Mouse (Mus musculus): ENCODE data around the gene Ngb. TPM values are rescaled to one million over a fixed set of nuclear protein-coding genes. Genes with fewer than 3 reads are reported as not detected.

The Ngb gene
- total and polyA plus RNA-seq, 3 experiments = 0.49 TPM; not detected in 2

DNA sequence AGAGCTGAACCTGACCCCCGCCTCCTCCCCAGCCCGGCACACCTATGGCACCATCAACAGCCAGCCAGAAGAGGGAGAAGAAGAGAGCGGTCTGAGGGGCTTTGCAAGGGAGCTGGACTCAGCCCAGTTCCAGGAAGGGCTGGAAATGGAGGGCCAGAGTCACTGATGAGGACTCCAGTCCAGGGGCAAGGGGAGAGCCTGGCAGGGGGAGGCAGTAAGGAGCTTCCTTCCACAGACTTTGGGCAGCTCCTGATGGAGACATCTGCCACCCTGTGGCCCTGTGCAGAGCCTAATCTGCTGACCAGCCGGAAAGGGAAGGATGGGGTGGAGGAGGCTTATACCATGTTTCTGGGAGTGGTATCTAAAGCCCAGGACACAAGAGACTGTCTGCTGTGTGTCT lies 13.1 kb downstream of the Ngb start:
- no peaks in the 10 kb centered on the region for H3K9me3 ChIP-seq (replicated peaks)
- H3K4me3 ChIP-seq (ENCODE audit: low read depth, low read length) = no peak overlapping the region
- no peak for ATAC-seq (ENCODE audit: extremely low read depth, insufficient number of reproducible peaks, low FRiP score, poor library complexity, severe bottlenecking)
- peaks cover 26% of the 10 kb centered on the region for H3K27me3 ChIP-seq (ENCODE audit: insufficient read depth, low read length)
- TF ChIP-seq TAL1 (conservative IDR thresholded peaks at IDR 0.05; ENCODE audit: low read depth, low read length) (no peak), CTCF (IDR thresholded peaks at IDR 0.05; ENCODE audit: low read depth, low read length) (no peak), POLR2AphosphoS5 (IDR thresholded peaks at IDR 0.05; ENCODE audit: insufficient replicate concordance, low read depth, low read length) (no peak), GATA1 (IDR thresholded peaks at IDR 0.05; ENCODE audit: borderline replicate concordance, low read length) (no peak), GATA2 (IDR thresholded peaks at IDR 0.05; ENCODE audit: borderline replicate concordance, low read depth, low read length) (no peak)
- no peak for DNase-seq (ENCODE audit: low spot score)
- peaks cover 3% of the 10 kb centered on the region; the same call in 1 of the 2 replicates for H3K4me1 ChIP-seq (ENCODE audit: insufficient read depth, low read depth, low read length)
- no peaks in the 10 kb centered on the region for H3K36me3 ChIP-seq (replicated peaks)

DNA sequence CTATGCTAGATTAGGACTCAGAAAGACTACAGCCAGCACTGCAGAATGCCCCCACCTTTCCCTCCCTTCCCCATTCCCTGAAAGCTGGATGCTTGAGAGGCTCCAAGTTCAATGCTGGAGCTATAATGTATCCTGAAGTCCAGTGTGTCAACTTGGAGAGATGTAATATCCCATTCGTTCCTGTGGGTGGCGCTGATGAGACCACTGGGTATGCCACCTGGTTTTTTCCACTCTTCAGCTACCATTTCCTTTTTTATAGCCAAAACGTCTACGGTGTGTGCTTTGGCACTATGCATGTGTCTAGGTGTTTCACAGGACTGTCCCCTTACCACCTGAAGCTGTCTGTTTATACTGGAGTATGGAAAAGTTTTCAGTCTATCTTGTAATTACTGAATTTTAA lies 14.0 kb downstream of the Ngb start:
- Histone ChIP-seq H3K4me1 (ENCODE audit: insufficient read depth, low read depth, low read length) (peaks cover 3% of the 10 kb centered on the region; the same call in 1 of the 2 replicates), H3K9me3 (replicated peaks) (no peaks in the 10 kb centered on the region), H3K4me3 (ENCODE audit: low read depth, low read length) (no peak overlapping the region), H3K36me3 (replicated peaks) (no peaks in the 10 kb centered on the region), H3K27me3 (ENCODE audit: insufficient read depth, low read length) (peaks cover 26% of the 10 kb centered on the region)
- no peak for ATAC-seq (ENCODE audit: extremely low read depth, insufficient number of reproducible peaks, low FRiP score, poor library complexity, severe bottlenecking)
- no peak for TF ChIP-seq GATA2 (IDR thresholded peaks at IDR 0.05; ENCODE audit: borderline replicate concordance, low read depth, low read length)
- no peak for TF ChIP-seq TAL1 (conservative IDR thresholded peaks at IDR 0.05; ENCODE audit: low read depth, low read length)
- no peak for TF ChIP-seq GATA1 (IDR thresholded peaks at IDR 0.05; ENCODE audit: borderline replicate concordance, low read length)
- TF ChIP-seq CTCF (IDR thresholded peaks at IDR 0.05; ENCODE audit: low read depth, low read length) = peak; percentile 65
- no peak for DNase-seq (ENCODE audit: low spot score)

DNA sequence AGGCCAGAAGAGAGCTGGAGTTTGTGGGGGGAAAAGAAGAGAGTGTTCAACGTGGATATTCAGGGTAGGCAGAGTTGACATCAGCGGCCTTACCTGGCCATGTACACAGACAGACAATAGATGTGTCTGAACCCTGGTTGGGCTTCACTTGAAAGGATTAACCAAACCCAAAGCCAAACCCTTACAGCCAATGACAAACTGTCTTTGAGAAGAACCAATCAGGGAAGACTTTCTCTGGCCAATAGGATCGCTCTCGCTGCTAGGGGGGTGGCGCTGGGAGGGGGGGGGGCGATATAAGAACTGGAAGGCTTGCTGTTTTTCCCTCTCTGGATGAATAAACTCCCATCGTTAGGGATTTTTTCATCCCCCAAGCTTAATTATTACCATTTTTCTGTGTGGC lies 15.1 kb downstream of the Ngb start:
- Histone ChIP-seq H3K36me3 (replicated peaks) (no peaks in the 10 kb centered on the region), H3K4me3 (ENCODE audit: low read depth, low read length) (no peak overlapping the region), H3K9me3 (replicated peaks) (no peaks in the 10 kb centered on the region), H3K4me1 (ENCODE audit: insufficient read depth, low read depth, low read length) (peaks cover 3% of the 10 kb centered on the region; the same call in 1 of the 2 replicates), H3K27me3 (ENCODE audit: insufficient read depth, low read length) (peaks cover 26% of the 10 kb centered on the region)
- ATAC-seq (ENCODE audit: extremely low read depth, insufficient number of reproducible peaks, low FRiP score, poor library complexity, severe bottlenecking) (no peak), DNase-seq (ENCODE audit: low spot score) (no peak)
- TF ChIP-seq CTCF (IDR thresholded peaks at IDR 0.05; ENCODE audit: low read depth, low read length) (no peak), POLR2AphosphoS5 (IDR thresholded peaks at IDR 0.05; ENCODE audit: insufficient replicate concordance, low read depth, low read length) (no peak), TAL1 (conservative IDR thresholded peaks at IDR 0.05; ENCODE audit: low read depth, low read length) (no peak), GATA1 (IDR thresholded peaks at IDR 0.05; ENCODE audit: borderline replicate concordance, low read length) (no peak), GATA2 (IDR thresholded peaks at IDR 0.05; ENCODE audit: borderline replicate concordance, low read depth, low read length) (no peak)

DNA sequence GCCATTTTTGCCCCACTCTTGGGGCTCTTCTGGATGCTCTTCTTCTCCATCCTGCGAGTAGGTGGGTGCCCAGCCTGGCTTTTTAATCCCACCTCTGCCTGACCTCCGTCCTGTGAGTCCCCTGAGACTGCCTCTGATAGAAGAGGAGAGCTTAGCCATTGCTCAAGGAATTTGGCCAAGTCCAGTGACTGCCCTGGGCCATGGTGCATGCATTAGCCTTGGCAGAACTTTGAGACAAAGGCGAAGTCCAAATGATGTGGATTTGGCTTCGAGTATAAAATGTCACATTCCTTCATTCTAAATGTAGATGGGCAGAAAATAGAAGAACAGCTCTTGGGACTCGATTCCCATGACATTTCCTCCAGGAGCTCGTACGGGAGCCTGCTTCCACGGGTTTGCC lies 19.5 kb downstream of the Ngb start:
- TF ChIP-seq GATA1 (IDR thresholded peaks at IDR 0.05; ENCODE audit: borderline replicate concordance, low read length) (no peak), TAL1 (conservative IDR thresholded peaks at IDR 0.05; ENCODE audit: low read depth, low read length) (no peak), CTCF (IDR thresholded peaks at IDR 0.05; ENCODE audit: low read depth, low read length) (no peak), GATA2 (IDR thresholded peaks at IDR 0.05; ENCODE audit: borderline replicate concordance, low read depth, low read length) (no peak), POLR2AphosphoS5 (IDR thresholded peaks at IDR 0.05; ENCODE audit: insufficient replicate concordance, low read depth, low read length) (no peak)
- peaks cover 31% of the 10 kb centered on the region for H3K27me3 ChIP-seq (ENCODE audit: insufficient read depth, low read length)
- H3K4me1 ChIP-seq (ENCODE audit: insufficient read depth, low read depth, low read length) = no peaks in the 10 kb centered on the region
- no peak overlapping the region for H3K4me3 ChIP-seq (ENCODE audit: low read depth, low read length)
- ATAC-seq (ENCODE audit: extremely low read depth, insufficient number of reproducible peaks, low FRiP score, poor library complexity, severe bottlenecking) (no peak), DNase-seq (ENCODE audit: low spot score) (no peak)
- no peaks in the 10 kb centered on the region for H3K9me3 ChIP-seq (replicated peaks)
- no peaks in the 10 kb centered on the region for H3K36me3 ChIP-seq (replicated peaks)

DNA sequence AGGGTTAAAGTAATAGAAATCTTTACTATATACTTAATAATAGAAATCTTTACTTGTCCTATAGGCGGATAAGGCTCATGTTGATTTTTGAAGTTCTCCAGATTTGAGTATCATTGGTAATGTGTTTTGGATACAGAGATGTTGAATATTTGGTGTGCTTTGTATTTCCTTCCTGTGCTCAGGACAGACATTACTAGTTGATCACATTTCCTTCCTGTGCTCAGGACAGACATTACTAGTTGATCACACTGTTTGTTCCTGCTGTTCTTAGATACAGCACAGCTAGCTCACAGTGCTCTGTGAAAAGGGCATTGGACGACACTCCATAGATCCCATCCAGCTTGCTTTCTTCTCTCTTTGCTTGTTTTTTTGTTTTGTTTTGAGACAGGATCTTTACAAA lies 25.7 kb downstream of the Ngb start:
- DNase-seq (ENCODE audit: low spot score) = no peak
- H3K4me1 ChIP-seq (ENCODE audit: insufficient read depth, low read depth, low read length) = no peaks in the 10 kb centered on the region
- no peaks in the 10 kb centered on the region for H3K9me3 ChIP-seq (replicated peaks)
- H3K4me3 ChIP-seq (ENCODE audit: low read depth, low read length) = no peak overlapping the region
- H3K27me3 ChIP-seq (ENCODE audit: insufficient read depth, low read length) = peaks cover 19% of the 10 kb centered on the region
- TF ChIP-seq GATA1 (IDR thresholded peaks at IDR 0.05; ENCODE audit: borderline replicate concordance, low read length) (no peak), GATA2 (IDR thresholded peaks at IDR 0.05; ENCODE audit: borderline replicate concordance, low read depth, low read length) (no peak), CTCF (IDR thresholded peaks at IDR 0.05; ENCODE audit: low read depth, low read length) (no peak), TAL1 (conservative IDR thresholded peaks at IDR 0.05; ENCODE audit: low read depth, low read length) (no peak), POLR2AphosphoS5 (IDR thresholded peaks at IDR 0.05; ENCODE audit: insufficient replicate concordance, low read depth, low read length) (no peak)
- no peaks in the 10 kb centered on the region for H3K36me3 ChIP-seq (replicated peaks)
- ATAC-seq (ENCODE audit: extremely low read depth, insufficient number of reproducible peaks, low FRiP score, poor library complexity, severe bottlenecking) = no peak

- no peak for TF ChIP-seq GATA2 (IDR thresholded peaks at IDR 0.05; ENCODE audit: borderline replicate concordance, low read depth, low read length)
- TF ChIP-seq POLR2AphosphoS5 (IDR thresholded peaks at IDR 0.05; ENCODE audit: insufficient replicate concordance, low read depth, low read length) = no peak
- no peak for TF ChIP-seq GATA1 (IDR thresholded peaks at IDR 0.05; ENCODE audit: borderline replicate concordance, low read length)
- TF ChIP-seq CTCF (IDR thresholded peaks at IDR 0.05; ENCODE audit: low read depth, low read length) = no peak
- no peak for TF ChIP-seq TAL1 (conservative IDR thresholded peaks at IDR 0.05; ENCODE audit: low read depth, low read length)
- H3K27me3 ChIP-seq (ENCODE audit: insufficient read depth, low read length) = peaks cover 21% of the 10 kb centered on the region
Measured at GRCm38 (mm10) chr12:87070520-87070919, 31.8 kb downstream of the Ngb start.

More at GRCm38 (mm10) chr12:87070520-87070919, 31.8 kb downstream of the Ngb start:
- H3K4me1 ChIP-seq (ENCODE audit: insufficient read depth, low read depth, low read length) = no peaks in the 10 kb centered on the region
- ATAC-seq (ENCODE audit: extremely low read depth, insufficient number of reproducible peaks, low FRiP score, poor library complexity, severe bottlenecking) = no peak
- H3K36me3 ChIP-seq (replicated peaks) = no peaks in the 10 kb centered on the region
- no peak for DNase-seq (ENCODE audit: low spot score)
- no peaks in the 10 kb centered on the region for H3K9me3 ChIP-seq (replicated peaks)
- H3K4me3 ChIP-seq (ENCODE audit: low read depth, low read length) = no peak overlapping the region
